Mouse (Mus musculus): Measurements from ENCODE around the gene Cd37. TPM values are rescaled to one million over a fixed set of nuclear protein-coding genes. Genes with fewer than 3 reads are reported as not detected.
A peak's percentile ranks its signal among the peaks of the same experiment; 100 is the strongest.

Cd37 gene
- polyA plus RNA-seq, 1 experiment from 2014 or later = 0.60 TPM

GRCm38 (mm10) chr7:45231941-45232340 is 7.0 kb downstream of the Cd37 start:
- no peaks in the 10 kb centered on the region for H3K9me3 ChIP-seq (ENCODE audit: control insufficient read depth, low read length)
- no peak for DNase-seq (ENCODE audit: low spot score)
- H3K27me3 ChIP-seq (ENCODE audit: control insufficient read depth, insufficient read depth, low read length) = peaks cover 6% of the 10 kb centered on the region; the same call in 1 of the 2 replicates
- peaks cover 21% of the 10 kb centered on the region; the same call in 1 of the 2 replicates for H3K4me1 ChIP-seq (replicated peaks; ENCODE audit: control insufficient read depth, insufficient read depth, low read length)
- H3K36me3 ChIP-seq (ENCODE audit: control insufficient read depth, insufficient read depth, low read length) = peaks cover 21% of the 10 kb centered on the region
- no peak overlapping the region for H3K27ac ChIP-seq (ENCODE audit: low read depth, low read length)
- no peak for ATAC-seq (replicated peaks; ENCODE audit: low FRiP score)
- H3K4me3 ChIP-seq (ENCODE audit: low read depth, low read length) = no peak overlapping the region
- 90% methylated on average over 11 of the region's 11 CpGs for WGBS
- no peak overlapping the region for H3K9ac ChIP-seq (ENCODE audit: low read length)
- H3K4me2 ChIP-seq (ENCODE audit: low read depth, low read length, severe bottlenecking) = no peak overlapping the region

GRCm38 (mm10) chr7:45231192-45231591 is 7.7 kb downstream of the Cd37 start:
- 93% methylated on average over 12 of the region's 12 CpGs for WGBS
- Histone ChIP-seq H3K27me3 (ENCODE audit: control insufficient read depth, insufficient read depth, low read length) (peaks cover 4% of the 10 kb centered on the region; the same call in 1 of the 2 replicates), H3K36me3 (ENCODE audit: control insufficient read depth, insufficient read depth, low read length) (peaks cover 21% of the 10 kb centered on the region), H3K27ac (ENCODE audit: low read depth, low read length) (no peak overlapping the region), H3K4me1 (replicated peaks; ENCODE audit: control insufficient read depth, insufficient read depth, low read length) (peaks cover 21% of the 10 kb centered on the region; the same call in 1 of the 2 replicates), H3K9ac (ENCODE audit: low read length) (no peak overlapping the region), H3K9me3 (ENCODE audit: control insufficient read depth, low read length) (no peaks in the 10 kb centered on the region), H3K4me3 (ENCODE audit: low read depth, low read length) (no peak overlapping the region), H3K4me2 (ENCODE audit: low read depth, low read length, severe bottlenecking) (no peak overlapping the region)
- DNase-seq (ENCODE audit: low spot score) (peak; percentile 52), ATAC-seq (replicated peaks; ENCODE audit: low FRiP score) (no peak)

DNA sequence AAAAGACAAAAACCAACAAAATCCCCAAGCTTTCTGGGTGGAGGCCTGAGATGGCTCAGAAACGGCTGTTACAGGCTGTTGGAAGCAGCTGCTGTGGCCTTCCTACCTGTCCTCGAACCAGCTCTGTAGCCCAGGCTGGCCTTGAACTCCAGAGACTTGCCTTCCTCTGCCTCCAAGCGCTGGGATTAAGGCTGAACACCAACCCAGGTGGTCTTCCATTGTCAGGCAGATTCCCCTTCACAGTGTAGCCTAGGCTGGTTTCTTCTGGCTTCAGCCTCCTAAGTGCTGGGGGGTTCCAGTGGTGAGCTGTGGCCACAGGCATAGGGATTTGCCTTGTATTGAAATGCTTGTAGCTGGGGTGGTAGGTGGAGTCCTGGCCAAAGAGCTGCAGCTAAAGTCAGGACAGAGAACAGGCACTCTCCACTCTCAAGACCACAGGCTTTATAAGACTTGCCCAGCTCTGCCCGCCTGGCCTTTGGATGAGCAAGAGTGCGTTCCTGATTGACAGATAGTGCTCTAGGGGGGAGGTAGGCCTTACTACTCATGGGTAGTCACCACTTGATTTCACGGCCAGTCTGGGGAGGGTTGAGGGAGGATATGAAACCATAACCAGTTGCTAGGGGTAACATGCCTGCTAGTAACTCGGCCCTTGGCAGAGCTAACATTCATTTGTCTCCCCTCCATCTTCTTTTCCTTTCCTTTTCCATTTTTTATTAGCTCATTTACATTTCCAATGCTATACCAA is 9.3 kb downstream of the Cd37 start:
- Histone ChIP-seq H3K4me3 (ENCODE audit: low read depth, low read length) (no peak overlapping the region), H3K4me1 (replicated peaks; ENCODE audit: control insufficient read depth, insufficient read depth, low read length) (peaks cover 13% of the 10 kb centered on the region; the same call in 1 of the 2 replicates), H3K27me3 (ENCODE audit: control insufficient read depth, insufficient read depth, low read length) (no peaks in the 10 kb centered on the region), H3K27ac (ENCODE audit: low read depth, low read length) (no peak overlapping the region), H3K9me3 (ENCODE audit: control insufficient read depth, low read length) (no peaks in the 10 kb centered on the region), H3K36me3 (ENCODE audit: control insufficient read depth, insufficient read depth, low read length) (peaks cover 34% of the 10 kb centered on the region), H3K9ac (ENCODE audit: low read length) (no peak overlapping the region), H3K4me2 (ENCODE audit: low read depth, low read length, severe bottlenecking) (no peak overlapping the region)
- DNase-seq (ENCODE audit: low spot score) (peak; percentile 45), ATAC-seq (replicated peaks; ENCODE audit: low FRiP score) (no peak)
- 92% methylated on average over 7 of the region's 7 CpGs for WGBS

GRCm38 (mm10) chr7:45229046-45229445 is 9.9 kb downstream of the Cd37 start:
- H3K4me2 ChIP-seq (ENCODE audit: low read depth, low read length, severe bottlenecking) = no peak overlapping the region
- H3K36me3 ChIP-seq (ENCODE audit: control insufficient read depth, insufficient read depth, low read length) = peaks cover 37% of the 10 kb centered on the region
- no peak for ATAC-seq (replicated peaks; ENCODE audit: low FRiP score)
- H3K4me1 ChIP-seq (replicated peaks; ENCODE audit: control insufficient read depth, insufficient read depth, low read length) = peaks cover 9% of the 10 kb centered on the region; the same call in 1 of the 2 replicates
- H3K4me3 ChIP-seq (ENCODE audit: low read depth, low read length) = no peak overlapping the region
- peak; percentile 45 for DNase-seq (ENCODE audit: low spot score)
- H3K27ac ChIP-seq (ENCODE audit: low read depth, low read length) = no peak overlapping the region
- 95% methylated on average over 8 of the region's 8 CpGs for WGBS
- no peak overlapping the region for H3K9ac ChIP-seq (ENCODE audit: low read length)
- no peaks in the 10 kb centered on the region for H3K27me3 ChIP-seq (ENCODE audit: control insufficient read depth, insufficient read depth, low read length)
- H3K9me3 ChIP-seq (ENCODE audit: control insufficient read depth, low read length) = no peaks in the 10 kb centered on the region

GRCm38 (mm10) chr7:45228548-45228947 is 10.4 kb downstream of the Cd37 start:
- WGBS = 96% methylated on average over 18 of the region's 18 CpGs
- peak; percentile 46 for DNase-seq (ENCODE audit: low spot score)

DNA sequence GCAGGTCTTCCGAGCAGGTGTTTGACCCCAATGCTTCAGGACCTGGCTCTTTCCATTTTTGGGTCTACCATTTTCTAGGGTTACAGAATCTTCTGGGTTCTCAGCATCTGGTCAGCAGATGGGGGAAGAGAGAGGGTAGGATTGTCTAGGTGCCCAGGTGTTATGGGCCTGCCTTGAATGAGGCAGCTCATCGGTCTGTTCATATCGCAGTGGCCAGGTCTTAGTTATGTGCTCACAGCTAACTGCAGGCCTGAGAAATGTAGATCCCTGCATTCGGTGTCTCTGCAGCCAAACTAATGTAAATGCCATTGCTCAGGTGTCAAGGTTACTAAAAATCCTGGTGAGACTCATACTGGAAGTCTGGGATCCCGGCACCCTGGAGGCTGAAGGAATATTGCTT is 12.5 kb downstream of the Cd37 start:
- WGBS = 96% methylated on average over 5 of the region's 5 CpGs

More at GRCm38 (mm10) chr7:45228548-45228947, 10.4 kb downstream of the Cd37 start:
- no peaks in the 10 kb centered on the region for H3K9me3 ChIP-seq (ENCODE audit: control insufficient read depth, low read length)
- no peak overlapping the region for H3K27ac ChIP-seq (ENCODE audit: low read depth, low read length)
- no peak overlapping the region for H3K4me2 ChIP-seq (ENCODE audit: low read depth, low read length, severe bottlenecking)
- no peaks in the 10 kb centered on the region for H3K27me3 ChIP-seq (ENCODE audit: control insufficient read depth, insufficient read depth, low read length)
- H3K4me1 ChIP-seq (replicated peaks; ENCODE audit: control insufficient read depth, insufficient read depth, low read length) = peaks cover 4% of the 10 kb centered on the region; the same call in 1 of the 2 replicates
- H3K4me3 ChIP-seq (ENCODE audit: low read depth, low read length) = no peak overlapping the region
- H3K36me3 ChIP-seq (ENCODE audit: control insufficient read depth, insufficient read depth, low read length) = peaks cover 40% of the 10 kb centered on the region
- H3K9ac ChIP-seq (ENCODE audit: low read length) = no peak overlapping the region
- ATAC-seq (replicated peaks; ENCODE audit: low FRiP score) = no peak

GRCm38 (mm10) chr7:45224826-45225225 is 14.1 kb downstream of the Cd37 start:
- DNase-seq (ENCODE audit: low spot score) = no peak
- H3K9me3 ChIP-seq (ENCODE audit: control insufficient read depth, low read length) = no peaks in the 10 kb centered on the region
- H3K27me3 ChIP-seq (ENCODE audit: control insufficient read depth, insufficient read depth, low read length) = no peaks in the 10 kb centered on the region
- no peak overlapping the region for H3K4me3 ChIP-seq (ENCODE audit: low read depth, low read length)
- no peaks in the 10 kb centered on the region for H3K4me1 ChIP-seq (replicated peaks; ENCODE audit: control insufficient read depth, insufficient read depth, low read length)
- no peak for ATAC-seq (replicated peaks; ENCODE audit: low FRiP score)
- H3K4me2 ChIP-seq (ENCODE audit: low read depth, low read length, severe bottlenecking) = no peak overlapping the region
- peaks cover 50% of the 10 kb centered on the region for H3K36me3 ChIP-seq (ENCODE audit: control insufficient read depth, insufficient read depth, low read length)
- H3K9ac ChIP-seq (ENCODE audit: low read length) = no peak overlapping the region
- 95% methylated on average over 7 of the region's 7 CpGs for WGBS
- H3K27ac ChIP-seq (ENCODE audit: low read depth, low read length) = no peak overlapping the region

More for the DNA sequence above, 12.5 kb downstream of the Cd37 start:
- Histone ChIP-seq H3K4me2 (ENCODE audit: low read depth, low read length, severe bottlenecking) (no peak overlapping the region), H3K27me3 (ENCODE audit: control insufficient read depth, insufficient read depth, low read length) (no peaks in the 10 kb centered on the region), H3K36me3 (ENCODE audit: control insufficient read depth, insufficient read depth, low read length) (peaks cover 46% of the 10 kb centered on the region), H3K27ac (ENCODE audit: low read depth, low read length) (no peak overlapping the region), H3K9me3 (ENCODE audit: control insufficient read depth, low read length) (no peaks in the 10 kb centered on the region), H3K4me3 (ENCODE audit: low read depth, low read length) (no peak overlapping the region), H3K9ac (ENCODE audit: low read length) (no peak overlapping the region), H3K4me1 (replicated peaks; ENCODE audit: control insufficient read depth, insufficient read depth, low read length) (no peaks in the 10 kb centered on the region)
- DNase-seq (ENCODE audit: low spot score) (no peak), ATAC-seq (replicated peaks; ENCODE audit: low FRiP score) (no peak)

GRCm38 (mm10) chr7:45221680-45222079 is 17.2 kb downstream of the Cd37 start:
- no peak for ATAC-seq (replicated peaks; ENCODE audit: low FRiP score)

More at GRCm38 (mm10) chr7:45221680-45222079, 17.2 kb downstream of the Cd37 start:
- H3K4me2 ChIP-seq (ENCODE audit: low read depth, low read length, severe bottlenecking) = no peak overlapping the region
- no peak overlapping the region for H3K4me3 ChIP-seq (ENCODE audit: low read depth, low read length)
- H3K27me3 ChIP-seq (ENCODE audit: control insufficient read depth, insufficient read depth, low read length) = no peaks in the 10 kb centered on the region
- DNase-seq (ENCODE audit: low spot score) = no peak
- no peak overlapping the region for H3K27ac ChIP-seq (ENCODE audit: low read depth, low read length)
- H3K4me1 ChIP-seq (replicated peaks; ENCODE audit: control insufficient read depth, insufficient read depth, low read length) = peaks cover 4% of the 10 kb centered on the region
- H3K9me3 ChIP-seq (ENCODE audit: control insufficient read depth, low read length) = no peaks in the 10 kb centered on the region
- no peak overlapping the region for H3K9ac ChIP-seq (ENCODE audit: low read length)
- 89% methylated on average over 2 of the region's 2 CpGs for WGBS
- peaks cover 43% of the 10 kb centered on the region for H3K36me3 ChIP-seq (ENCODE audit: control insufficient read depth, insufficient read depth, low read length)

Data from forebrain, embryonic 11.5 days (tissue).